Mouse (Mus musculus) right cerebral cortex, adult 2 months (tissue): ENCODE results near the gene 1600014C23Rik.

ENCODE experiments used
- DNase-seq, 2 experiments: peaks; one replicate each; pipeline ENCODE4 v3.0.0; 2021 to 2022; ENCODE audit warnings: low spot score in 2 of 2

The 1600014C23Rik gene

DNA sequence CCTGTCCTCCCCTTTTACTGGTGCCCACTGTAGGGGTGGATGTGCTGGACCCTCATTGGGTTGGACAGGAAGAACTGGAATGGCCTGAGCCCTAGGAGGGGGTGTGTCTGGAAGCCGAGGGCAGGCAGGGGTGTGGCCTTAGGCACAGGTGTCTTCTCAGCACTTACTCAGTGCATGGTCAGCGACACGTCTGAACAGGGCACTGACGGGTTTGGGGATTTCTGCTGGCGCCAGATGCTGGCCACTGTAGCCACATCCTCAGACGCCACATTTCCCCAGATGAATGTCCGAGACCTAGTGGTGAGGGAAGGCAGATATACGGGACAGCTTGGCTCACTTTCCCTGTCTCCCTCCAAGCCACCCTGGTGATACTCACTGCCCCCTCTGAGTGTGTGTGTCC, 18.4 kb upstream of the 1600014C23Rik start:
- DNase-seq, result no peak

DNA sequence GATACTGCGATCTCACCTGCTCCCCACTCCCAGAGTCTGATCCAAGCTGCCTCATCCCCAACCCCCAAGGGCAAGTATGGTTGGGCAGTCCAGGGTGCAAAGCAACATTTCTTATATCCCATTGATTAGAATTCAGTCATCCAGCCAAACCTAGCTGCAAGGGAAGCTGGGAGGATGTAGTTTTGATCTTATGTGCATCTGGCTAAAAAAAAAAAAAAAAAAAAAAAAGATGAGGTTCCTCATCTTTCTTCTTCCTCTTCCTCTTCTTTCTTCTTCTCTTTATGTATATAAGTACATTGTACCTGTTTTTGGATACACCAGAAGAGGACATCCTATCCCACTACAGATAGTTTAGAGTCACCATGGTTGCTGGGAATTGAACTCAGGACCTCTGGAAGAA, 17.7 kb upstream of the 1600014C23Rik start:
- DNase-seq, result no peak

DNA sequence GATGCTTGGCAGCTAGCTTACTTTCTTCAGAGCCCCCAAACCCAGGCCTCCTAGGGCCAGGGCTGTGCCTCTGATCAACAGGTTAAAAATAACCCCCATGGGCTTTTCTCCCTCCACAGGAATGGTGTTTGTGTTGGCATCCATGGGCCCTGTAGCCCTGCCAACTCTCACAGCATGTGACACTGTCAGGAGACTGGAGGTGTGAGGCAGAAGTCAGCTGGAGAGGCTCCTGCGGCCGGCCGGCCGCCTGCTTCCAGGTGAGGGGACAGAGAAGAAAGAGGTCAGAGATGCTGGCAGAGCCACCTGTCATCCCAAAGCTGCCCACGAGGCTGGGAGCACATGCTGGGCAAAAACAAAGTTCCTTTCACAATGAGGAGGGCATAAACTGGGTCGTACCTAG, 15.5 kb upstream of the 1600014C23Rik start:
- DNase-seq, result no peak

DNA sequence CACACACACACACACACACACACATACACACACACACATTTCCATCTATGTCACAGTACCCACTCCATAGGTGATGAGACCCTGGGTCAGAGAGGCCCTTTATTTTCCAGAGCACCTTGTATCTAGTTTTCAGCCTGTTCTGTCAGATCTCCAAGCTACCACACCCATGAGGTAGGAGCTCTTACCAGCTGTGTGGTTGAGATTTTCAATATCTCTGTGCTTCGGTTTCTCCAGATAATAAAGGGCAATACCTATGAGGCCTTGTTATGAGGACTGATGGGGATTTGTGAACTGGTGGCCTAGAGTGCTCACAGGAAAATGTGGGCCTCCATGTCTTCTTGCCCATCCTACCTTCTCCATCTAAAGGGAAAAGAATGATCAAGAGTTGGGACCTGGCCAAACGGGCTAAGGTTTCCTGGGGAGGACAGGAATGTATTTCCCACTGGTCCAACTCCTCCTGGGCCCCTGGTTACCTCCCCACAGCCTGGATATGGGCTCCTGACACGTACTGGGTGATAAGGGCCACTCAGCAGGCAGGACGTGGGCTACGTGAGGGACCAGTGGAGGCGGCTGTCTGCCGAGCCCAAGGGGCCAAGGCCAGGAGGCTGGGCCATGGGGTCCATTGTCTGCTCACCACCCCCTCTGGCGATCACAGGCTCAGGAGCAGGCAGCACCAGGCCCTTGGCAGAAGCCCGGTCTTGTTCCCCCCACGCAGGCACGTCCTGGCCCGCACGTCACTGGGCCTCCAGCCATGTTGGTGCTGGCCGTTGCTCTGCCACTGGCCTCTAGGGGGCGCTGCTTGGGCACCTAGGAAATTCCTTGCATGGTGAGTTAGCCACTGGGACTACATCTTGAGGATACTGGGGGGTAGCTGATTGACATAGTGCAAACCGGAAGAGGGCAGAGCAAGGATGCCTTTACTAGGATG, 14.5 kb upstream of the 1600014C23Rik start:
- DNase-seq, result peak in 1 of 2 experiments; percentile 46

DNA sequence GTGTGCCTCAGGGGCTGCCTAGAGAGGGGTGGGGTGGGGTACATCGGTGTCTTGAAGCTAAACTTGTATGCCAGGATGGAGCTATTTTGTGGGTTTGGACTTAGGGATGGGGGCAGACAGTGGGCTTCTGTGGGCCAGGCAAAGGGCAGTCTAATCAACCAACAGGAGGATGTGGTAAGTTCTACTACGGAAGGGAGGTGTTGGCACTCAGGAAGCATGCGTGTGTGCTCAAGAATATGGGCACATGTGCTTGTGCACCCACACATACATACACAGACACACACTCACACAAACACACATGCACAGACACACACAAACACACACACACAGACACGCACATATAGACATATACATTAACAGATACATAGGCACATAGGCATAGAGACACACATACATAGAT, 13.6 kb upstream of the 1600014C23Rik start:
- DNase-seq, result no peak

DNA sequence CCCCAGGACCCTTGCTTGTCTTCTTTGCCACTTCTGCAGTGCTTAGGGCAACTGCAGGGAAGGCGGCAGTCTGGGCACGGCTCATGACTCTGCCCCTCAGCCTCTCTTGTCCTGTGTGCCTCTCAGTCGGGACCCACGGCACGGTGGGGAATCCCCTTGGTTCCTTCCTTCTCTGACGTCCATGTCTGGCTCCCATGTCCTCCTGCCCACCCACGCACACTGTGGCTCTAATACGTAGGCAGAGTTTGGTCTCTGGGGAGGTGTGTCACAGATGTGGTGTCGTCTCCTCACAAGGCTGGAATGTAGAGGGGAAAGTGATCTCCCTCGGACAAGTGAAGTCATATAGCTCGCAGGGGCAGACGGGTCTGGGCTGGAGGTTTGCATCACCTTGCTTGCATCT, 13.1 kb upstream of the 1600014C23Rik start:
- DNase-seq, result no peak

DNA sequence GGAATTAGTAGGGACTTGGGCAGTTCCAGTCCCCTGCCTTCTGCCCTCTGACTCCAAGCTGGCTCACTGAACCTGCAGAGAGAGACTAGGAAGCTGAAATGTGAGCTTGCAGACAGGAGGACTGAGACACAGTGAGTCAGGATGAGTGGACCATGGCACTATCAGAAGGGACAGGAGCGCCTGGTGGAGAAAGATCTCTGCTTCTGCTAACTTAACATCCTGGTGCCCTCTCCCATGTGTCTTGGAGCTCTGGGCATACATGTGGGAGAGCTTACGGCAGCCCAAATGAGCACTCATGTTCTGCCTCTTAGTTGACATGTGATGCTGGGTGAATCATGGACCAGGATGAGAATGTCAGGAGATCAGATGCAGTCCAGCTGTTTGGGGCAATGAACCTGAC, 12.0 kb upstream of the 1600014C23Rik start:
- DNase-seq, result no peak

DNA sequence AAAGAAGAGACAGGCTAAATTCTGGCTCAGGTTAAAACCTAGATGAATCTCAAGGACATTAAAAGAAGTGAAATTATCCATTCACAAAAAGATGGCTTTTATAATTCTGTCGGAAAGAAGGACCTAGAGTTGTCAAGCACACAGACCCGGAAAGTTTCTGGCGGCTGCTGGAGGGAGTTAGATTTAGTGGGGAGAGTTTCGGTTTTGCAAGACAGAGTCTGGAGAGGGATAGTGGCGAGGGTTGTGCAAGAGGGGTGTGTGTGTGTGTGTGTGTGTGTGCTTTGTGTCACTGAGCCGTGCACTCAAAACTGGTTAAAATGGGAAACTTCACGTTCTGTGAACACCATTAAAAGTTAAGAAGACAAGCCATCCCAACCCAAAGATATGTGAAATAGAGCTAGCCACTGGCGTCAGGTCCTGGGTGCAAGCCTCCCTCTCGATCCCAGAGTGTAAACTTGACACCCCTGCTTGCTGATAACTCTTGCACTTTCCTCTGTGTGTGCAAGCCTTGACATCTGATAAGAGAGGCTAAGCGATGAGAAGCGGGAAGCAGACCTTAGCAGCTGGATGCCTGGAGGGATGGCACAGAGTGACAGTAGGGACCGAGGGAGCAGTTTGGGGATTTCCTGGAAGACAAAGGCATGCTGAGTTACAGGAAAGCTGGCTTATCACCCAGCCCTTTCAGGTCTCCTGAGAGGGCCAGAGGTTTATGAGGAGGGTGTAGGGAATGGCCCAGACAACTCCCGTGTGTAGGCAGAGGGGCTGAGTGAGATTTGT, 8.9 kb upstream of the 1600014C23Rik start:
- no peak for DNase-seq

DNA sequence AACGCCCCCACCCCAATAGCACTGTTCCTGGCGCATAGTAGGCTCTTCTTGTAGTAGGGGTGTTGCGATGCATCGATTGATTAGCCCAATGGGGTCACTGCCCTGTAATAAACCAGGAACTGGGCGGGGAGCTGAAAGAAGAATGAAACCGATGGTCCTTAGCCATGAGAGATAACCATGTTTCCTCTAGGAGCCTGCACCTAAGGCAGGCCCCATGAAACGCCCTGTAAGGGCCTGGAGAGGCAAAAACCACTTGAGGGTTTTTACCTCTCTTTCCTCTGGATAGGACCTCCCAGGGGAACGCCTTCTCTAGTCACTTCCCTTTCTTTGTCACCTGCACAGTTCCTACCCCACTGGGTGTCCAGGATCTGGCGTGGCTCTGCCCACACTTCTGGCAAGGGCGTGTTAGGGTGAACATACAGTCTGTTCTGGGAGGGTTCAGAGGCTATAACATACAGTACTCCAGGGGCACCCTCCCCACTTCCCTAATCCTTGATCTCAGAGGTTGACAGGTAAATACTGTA, 3.5 kb upstream of the 1600014C23Rik start:
- no peak for DNase-seq

DNA sequence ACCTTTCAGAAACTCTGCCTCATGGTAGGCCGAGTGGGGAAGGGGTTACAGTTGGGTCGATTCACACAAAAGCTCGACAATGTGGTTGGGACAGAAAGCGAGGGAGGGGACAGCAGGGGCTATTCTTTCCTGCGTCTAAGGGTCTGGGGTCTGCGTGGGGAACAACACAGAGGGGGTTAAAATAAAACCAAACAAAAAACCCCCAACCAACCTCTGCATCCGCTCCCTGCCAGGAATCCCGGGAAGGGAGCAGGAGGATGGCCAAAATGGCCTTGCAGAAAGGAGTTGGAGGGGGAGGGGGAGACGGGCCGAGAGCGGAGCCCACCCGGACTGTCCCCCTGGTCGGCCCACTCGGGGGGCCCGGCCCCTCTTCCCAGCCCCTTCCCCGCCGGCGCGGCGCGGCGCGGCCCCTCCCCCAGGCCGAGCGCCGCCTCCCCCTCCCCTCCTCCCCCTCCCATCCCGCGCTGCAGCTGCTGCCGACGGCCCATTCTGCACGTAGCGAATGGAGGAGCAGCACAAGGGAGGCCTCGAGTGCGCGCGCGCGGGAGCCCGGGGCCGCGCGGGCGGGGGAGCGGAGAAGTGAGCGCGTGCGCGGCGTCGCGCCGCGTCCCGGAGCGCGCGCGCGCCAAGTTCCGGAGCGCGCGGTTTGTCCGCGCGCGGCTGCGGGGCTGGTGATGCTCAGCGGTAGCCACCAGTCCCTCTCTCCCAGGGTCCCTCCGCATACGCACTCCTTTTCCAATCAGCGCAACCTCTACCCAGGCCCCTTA, 2.9 kb upstream of the 1600014C23Rik start:
- DNase-seq, result peak; percentile 87

DNA sequence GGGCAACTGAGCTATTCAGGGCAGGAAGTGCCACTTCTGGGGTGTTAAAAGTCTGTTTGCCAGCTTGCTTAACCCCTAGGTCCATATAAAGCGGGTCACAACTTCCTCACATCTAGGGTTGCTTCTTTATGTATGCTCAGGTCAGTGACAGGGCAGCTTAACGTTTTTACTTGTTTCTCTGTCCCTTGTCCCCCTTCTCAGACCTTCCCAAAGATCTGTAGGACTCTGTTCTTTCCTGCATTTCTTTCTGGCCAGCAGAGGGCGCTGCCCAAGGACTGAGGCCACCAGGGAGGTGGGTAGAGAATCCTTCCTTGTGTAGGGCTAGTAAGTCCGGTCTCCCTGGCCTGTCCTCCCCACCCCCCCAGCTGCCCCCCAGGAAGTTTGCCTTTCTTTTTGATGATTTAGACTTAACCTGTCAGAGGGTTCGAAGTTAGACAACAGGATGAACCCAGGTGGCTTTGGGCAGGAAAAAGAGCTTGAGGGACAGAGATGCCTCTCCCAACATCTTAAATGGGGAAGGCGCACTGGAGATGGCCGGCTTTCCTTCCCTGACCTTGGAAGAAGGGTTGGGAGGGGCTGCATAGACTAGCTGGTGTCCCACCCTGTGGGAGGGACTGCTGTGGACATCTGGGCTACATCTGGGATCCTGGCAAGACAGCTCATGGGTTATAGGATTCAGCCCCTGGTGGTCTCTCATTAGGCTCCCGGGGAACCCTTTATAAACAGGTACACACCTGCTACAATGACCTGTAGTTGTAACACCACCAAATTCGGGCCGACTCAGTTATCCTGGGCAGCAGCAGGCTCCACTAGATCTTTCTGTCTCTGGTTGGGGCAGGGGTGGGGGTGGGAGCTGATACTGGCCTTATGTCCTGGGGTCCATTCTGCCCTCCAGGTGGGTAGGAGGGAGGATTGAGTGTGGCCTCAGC, 2.0 kb upstream of the 1600014C23Rik start:
- DNase-seq, result peak; percentile 91 to 93

DNA sequence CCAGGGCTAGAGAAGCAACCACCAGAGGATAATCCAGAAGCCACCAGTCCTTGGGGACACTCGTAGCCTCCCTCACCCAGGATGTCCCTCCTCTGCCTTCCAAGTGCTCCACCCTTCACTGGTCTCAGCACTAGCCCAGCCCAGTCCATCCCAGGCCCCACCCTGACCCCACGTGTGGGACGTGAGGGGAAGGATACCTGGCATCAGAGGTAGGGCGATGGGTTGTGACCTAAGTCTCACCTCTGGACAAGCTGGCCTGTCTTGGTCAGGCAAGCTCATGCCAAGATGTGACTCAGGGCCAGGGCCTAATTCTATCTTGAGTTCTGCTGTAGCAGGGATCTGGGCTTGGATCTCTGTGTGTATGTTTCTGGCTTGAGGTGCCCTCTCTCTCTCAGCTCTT, 1.2 kb upstream of the 1600014C23Rik start:
- no peak for DNase-seq

DNA sequence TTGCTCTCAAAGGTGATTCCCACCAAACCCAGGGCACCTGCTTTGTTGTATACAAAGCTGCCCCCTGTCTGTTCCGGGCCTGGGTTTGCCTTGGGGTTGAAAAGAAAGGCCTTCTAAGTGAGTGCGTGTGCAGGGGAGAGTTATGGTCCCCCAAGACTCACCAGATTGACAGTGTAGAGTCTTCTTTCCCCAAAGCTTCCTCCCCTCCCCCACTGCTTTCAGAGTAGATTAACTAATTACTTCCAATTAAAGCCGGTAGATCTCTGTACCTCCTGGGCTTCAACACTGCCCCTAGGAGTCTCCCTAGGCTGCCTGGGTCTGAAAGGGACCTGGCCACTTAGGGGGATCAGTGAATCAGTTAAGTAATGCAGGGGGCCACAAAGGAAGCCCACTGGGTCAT, 689 bp upstream of the 1600014C23Rik start:
- no peak for DNase-seq

DNA sequence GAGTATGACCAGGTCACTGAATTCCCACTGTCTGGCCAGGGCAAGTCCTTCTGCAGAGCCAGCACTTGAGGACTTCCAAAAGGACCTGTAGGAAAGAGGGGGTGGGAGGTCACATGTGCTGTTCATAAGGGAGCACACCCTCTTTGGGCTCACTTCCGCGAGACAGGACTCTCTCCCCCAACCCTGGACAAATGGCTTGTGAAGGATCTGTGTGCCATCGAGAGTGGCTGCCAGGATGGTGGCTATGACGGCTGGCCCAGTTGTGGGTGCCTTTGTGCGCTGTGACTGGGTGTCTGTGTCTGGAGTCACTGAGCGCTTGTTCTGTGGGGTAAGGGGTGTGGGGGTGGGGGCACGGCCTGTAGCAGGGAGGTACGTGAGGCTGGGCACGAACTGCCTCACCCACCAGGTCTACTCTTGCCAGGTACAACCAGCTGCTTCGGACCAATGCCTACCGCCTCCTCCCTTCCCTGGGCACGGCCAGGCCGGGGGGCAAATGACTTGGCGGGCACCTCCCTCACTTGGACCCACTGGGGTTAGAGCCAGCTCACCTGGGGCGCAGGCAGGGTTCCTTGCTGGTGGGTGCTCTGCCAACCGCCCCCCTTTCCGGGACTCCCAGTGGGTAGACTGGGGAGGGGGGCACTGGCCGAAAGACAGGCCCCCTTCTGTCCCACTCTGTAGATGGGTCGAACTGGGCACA, 458 bp downstream of the 1600014C23Rik start:
- DNase-seq, result peak in 1 of 2 experiments; percentile 38

DNA sequence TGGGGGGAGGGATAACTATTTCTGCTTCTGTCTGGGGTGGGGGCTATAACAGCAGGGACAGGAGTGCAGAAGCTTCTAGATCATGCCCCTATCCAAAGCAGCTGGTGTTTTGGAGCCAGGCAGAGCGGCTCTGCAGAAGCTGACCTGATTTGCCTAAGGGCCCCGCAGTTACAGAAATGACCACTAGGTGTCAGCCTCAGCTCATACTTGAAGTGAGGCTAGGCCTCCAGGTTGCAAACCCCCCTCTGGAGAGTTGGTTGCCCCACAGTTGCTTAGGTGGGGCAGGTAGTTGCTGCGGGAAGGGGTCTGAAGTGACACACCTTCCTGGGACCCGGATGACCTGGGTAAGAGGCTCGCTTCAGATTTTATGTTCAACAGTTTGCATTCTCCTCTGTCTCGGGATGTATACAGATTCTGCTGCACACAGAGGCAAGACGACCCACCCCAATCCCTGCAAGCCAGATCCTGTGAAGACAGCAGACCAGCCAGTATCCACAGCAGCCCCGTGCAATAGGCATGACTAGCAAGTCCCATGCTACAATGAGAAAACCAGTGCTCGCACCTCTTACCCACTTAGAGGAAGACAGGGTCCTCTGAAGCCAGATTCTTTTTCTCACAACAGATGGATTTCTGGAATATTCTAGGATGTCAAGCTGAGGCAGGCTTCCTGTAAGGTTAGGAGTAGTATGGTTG, 2.3 kb downstream of the 1600014C23Rik start:
- peak; percentile 93 to 94 for DNase-seq

DNA sequence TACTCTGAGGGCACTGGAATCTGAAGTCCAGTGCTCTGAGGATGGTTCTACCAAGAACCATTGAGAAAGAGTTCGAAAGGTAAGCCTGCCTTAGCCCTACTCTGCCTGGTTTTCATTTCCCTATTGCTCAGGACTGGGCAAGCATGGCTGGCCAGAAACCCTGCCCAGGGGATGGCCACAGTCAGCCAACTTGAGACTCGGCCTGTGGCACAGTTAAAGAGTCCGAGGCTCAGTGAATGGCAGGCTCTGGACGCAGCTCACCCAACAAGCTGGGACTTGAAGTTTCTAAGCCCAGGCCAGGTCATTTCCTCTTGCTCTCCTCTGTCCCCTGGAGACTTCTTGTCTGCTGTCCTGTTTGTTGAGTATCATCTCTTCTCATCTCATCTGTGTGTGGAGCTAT, 2.9 kb downstream of the 1600014C23Rik start:
- no peak for DNase-seq

DNA sequence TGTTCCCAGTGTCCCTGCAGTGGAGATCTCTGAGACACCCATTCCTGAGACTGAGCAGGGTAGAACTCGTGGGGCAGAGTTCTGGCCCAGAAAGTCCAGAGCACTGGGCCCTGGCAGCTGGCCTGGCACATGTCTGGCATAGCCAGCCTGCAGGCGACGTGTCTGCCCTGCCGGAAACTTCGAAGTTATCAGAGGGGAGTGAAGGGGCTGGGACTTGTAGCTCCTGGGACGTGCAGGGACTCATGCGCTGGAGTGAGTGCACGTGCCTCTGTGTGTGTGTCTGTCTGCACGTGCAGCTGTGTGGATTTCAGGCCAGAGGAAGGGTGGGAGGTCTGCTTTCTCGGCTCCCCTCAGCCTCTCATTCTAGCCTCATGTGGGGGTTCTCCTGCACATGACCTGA, 4.3 kb downstream of the 1600014C23Rik start:
- no peak for DNase-seq

DNA sequence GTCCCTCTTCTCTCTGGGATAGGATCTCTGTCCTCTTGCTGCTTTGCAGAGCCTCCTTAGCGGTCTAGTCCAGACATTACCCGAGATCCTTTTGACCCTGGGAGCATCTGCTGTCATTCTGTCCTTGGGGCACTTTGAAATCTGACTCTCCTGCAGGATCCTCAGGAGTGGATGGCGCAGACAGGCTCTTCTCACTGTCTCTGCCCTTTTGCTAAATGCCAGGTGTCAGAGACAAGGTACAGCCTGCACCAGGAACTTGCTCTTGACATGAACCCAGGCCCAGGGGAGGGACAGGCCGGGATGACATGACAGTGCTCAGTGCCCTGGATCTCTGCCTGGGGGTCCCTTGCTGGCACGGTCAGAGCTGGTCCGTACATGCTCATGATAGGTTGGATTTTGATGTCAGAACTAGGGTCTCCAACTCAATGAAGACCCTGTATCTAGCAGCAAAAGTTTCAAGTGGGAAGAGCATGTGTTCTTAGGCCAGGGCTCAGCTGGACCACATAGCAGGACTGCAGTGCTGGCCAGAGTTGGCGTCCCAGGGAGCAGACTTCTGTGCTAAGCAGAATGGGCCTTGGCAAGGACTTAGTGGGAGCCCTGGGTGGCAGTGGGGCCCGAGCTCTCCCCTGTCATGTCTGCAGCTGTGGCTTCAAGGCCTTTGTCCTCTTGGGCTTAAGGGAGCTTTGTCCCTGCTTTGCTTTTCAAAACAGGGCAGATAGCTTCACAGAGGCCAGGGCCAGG, 5.5 kb downstream of the 1600014C23Rik start:
- DNase-seq, result no peak

DNA sequence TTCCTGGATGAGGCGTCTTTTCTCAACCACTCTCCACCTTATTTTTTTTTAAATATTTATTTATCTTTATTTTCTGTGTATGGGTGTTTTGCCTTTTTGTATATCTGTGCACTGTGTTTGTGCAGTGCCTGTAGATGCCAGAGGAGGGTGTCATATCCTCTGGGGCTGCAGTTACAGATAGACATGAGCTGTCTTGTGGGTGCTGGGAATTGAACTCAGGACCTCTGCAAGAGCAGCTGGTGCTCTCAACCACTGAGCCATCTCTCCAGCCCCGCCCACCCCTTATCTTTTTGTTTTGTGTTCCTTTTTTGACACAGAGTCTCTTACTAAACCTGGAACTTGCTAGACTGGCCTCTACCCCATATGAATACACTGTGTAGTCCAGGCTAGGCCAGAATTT, 6.2 kb downstream of the 1600014C23Rik start:
- no peak for DNase-seq
